Mouse (Mus musculus): ENCODE data around the gene Tmem218. TPM values are rescaled to one million over a fixed set of nuclear protein-coding genes. Genes with fewer than 3 reads are reported as not detected.

The Tmem218 gene
- polyA plus RNA-seq, 1 experiment, result 2.1 TPM

DNA sequence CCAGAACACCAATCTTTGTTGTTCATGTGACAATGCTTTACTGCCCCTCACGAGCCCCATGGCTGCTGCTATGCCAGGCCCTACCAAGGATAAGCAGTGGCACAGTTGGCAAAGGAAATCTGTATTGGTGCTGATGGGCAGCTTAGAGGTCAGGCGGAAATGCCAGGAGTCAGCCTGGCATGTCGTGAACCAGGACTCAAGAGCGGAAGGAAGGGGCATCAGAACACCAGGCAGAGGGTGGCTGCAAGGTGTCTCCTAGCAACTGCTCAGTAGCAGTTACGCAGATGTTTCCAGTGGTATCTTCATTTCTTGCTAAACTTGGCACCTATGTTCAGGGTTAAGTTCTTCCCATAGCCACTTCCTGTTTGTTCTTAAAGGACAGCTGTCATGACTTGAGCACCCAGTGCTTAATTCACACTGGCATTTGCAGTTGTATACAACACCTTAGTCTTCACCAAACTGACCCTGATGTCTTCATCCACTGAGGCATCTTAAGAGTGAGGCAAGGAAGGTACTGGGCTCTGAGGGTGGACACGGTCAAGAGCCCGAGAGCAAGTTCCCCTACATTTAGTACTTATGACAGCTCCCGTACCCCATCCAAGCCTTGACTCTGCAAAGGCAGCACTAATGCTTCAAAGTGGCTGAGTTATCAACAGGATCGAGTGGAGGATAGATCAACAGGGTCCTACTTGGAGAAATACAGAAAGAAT lies 22.6 kb downstream of the Tmem218 start:
- no peak for DNase-seq (ENCODE audit: low read depth, low spot score)
- 85% methylated on average over 9 of the region's 9 CpGs for WGBS

DNA sequence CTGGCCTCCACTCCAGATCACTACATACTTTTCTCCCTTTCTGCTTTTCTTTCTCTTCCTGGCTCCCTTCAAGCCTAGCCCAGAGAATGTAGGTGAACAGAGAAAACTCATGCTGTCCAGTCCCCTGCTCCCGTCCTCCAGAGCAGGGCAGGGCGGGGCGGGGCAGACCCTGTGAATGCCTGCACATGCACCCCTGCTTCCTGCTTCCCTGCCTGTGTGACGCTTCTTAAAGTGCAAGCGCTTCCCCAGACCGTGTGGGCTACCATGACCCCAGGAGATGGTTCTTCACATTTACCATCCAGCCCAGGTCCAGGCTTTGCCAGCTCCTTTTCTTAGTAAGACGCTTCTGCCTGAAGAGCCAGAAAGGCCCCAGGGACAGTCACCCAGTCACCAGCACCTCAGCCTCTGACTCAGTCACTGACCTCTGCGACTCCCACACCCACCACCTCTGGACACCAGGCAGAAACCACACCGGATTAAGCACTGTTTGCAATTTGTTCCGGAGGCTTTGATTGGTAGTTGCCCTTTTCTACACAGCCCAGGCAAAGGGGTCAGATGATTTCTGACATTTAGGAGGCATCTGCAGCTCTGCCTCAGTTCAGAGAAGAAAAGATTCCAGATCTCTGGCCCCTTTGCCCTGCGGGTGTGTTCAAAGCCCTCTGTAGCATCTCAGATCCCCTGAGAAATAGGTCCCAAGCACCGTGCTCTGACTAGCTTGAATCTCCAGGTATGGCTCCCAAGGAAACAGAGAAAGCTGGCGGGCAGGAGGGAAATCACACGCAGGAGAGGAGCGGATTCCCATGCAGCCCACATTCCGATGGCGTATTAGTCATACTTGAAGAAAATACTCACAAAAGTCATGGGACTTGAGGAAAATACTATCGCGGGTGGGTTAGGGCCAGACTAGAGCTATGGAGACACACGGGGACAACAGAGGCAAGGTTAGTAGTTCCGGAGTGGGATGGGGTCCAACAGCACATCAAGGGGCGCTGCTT lies 24.5 kb downstream of the Tmem218 start:
- DNase-seq (ENCODE audit: low read depth, low spot score), result no peak
- WGBS, result 72% methylated on average over 22 of the region's 22 CpGs

DNA sequence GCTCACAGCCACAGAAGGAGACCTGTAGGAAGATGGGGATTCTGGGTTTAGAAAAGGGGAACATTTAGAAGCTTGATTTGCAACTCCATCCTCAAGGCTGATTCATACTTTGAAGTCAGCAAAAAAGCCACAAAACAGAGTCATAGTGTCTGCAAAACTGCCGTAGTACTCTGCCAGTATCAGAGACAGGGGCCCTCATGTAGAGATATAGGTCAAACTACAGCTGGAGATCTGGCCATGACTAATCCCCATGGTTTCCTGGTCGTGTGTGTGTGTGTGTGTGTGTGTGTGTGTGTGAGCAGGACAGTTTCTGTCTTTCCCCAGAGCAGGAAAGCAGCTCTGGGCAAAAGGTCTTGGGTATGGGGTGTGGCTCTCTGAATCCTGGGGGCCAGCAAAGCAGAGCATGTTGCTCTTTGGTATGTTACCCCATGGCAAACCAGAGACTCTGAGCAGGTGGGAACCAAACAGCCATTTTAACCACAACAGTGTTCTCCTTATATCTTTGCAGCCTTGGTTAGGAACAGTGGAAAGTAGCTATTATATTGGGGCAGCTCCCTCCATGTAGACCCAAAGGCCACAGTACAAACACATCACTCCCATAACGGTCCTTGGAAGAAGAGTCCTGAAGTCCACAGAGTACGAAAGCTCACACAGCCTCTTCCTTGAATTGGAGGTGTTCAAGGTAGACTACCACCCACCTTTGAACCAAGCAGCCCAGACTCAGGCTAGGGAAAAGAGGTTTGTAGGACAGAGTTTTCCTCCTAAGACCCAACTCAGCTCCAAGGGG lies 28.1 kb downstream of the Tmem218 start:
- DNase-seq (ENCODE audit: low read depth, low spot score), result no peak
- WGBS, result 42% methylated on average over 4 of the region's 4 CpGs

DNA sequence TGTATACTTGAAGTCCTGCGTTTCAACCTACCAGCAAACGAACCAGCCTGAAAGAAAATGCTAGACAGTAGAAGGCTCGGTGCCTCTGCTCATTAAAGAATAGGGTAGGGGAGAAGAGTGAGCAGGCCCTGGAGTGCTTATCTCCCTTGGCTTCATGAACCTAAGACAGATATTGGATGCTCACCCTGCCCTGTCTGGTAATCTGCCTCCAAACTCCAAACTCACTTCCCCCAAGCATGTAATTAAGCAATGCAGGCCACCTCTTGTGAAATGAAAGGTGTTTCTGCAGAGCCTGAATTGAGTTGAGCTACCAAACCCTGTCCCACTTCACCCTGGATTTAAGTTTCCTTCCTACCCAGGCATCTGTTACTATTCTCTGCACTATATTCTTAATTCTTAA lies 34.7 kb downstream of the Tmem218 start:
- 90% methylated on average over 3 of the region's 3 CpGs for WGBS
- DNase-seq (ENCODE audit: low read depth, low spot score), result no peak

DNA sequence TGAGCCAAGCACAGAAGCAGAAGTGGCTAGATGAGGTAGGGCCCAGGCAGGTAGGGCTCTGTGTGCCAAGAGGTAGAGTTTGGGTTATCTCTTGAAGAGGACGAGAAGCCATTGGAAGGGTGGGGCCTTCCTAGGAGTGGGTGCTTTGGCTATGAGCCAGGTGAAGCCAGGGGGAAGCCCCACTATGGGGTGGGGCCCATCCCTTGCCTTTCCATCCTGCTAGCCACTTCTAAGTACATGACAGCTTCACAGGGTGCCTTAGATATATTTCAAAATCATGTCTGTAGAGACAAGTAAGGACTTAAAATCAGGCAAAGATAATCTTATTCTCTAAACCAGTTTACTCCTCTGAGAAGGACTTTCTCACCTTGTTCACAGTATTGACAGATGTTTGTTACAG lies 36.6 kb downstream of the Tmem218 start:
- no peak for DNase-seq (ENCODE audit: low read depth, low spot score)
- 12% methylated on average over 1 of the region's 1 CpGs for WGBS

DNA sequence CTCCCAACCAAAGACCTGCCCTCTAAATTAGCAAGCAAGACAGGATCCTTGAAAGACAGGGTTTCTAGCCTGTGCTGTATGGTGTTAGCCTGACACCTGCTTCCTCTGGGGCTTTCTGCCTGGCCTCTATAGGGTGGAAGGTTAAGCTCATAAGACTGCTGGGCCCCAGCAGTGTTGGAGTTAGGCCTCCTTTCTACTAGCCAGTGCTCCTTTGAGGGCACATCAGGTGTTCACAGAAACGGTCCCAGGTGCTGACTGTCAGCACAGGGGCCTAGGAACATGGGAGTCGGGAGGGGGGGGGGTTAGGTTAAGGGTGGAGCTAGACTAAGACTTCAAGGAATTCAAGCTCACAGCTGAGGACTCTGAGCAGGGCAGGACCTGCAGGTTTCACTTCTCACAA lies 37.4 kb downstream of the Tmem218 start:
- no peak for DNase-seq (ENCODE audit: low read depth, low spot score)
- WGBS, result 49% methylated on average over 2 of the region's 2 CpGs

DNA sequence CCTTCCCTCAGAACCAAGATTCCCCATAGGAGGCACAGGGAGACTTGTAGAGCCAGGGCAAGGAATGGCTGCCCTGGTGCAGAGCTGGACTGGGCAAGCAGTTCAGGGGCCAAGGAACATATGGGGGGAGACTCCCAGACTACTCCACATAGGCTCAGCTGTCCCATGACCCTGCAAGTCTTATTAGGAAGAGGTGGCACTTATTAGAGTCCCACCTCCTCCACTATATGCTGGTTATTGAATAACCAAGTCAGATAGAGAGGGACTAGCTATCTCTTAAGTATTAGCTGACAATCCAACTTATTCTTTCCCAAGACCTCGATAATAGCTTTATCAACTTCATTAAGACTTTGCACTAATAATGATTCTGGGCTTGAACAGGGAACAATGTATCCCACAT lies 37.8 kb downstream of the Tmem218 start:
- DNase-seq (ENCODE audit: low read depth, low spot score), result no peak
- 91% methylated on average over 1 of the region's 1 CpGs for WGBS

DNA sequence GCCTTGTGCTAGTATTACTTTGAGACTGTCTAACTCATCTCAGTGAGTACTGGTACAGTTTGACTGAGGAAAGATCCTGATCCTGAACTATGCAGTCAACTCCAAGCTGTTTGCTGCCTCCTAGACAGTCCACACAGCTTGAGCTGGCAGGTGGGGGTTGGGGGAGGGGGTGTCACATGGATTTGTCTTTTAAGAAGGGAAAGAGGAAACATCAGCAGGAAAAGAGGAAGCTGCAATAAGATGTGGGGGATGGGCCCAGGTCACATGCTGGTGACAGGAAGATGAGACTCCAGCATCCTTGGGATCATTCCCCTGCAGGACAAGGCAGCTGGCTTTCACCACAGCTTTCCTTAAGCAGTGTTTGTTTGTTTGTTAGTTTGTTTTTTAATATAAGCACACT lies 39.4 kb downstream of the Tmem218 start:
- DNase-seq (ENCODE audit: low read depth, low spot score), result no peak

DNA sequence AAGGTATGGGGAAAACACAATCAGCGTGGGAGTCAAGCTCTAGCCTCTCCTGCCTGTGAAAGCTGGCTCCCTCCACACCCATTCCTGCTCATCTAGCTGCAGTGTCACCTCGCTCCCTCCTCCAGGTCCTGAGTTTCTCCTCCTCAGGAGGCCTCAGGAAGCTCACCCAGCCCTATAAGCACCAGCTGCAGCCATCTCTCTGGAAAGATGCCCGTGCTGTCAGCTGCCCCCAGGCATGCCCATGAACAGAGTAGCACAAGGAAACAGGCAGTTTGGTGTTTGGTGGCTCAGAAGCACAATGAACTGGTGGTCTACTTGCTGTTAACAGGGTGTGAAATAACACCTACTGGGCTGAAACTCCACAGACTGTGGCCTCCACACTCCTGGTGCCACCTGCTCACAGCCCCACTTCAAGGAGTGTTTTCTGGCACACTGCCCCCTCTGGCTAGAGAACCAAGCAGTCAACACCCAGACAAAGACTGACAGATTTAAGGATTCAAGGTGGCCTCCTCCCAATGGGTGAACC lies 40.4 kb downstream of the Tmem218 start:
- 53% methylated on average over 3 of the region's 3 CpGs for WGBS
- no peak for DNase-seq (ENCODE audit: low read depth, low spot score)

DNA sequence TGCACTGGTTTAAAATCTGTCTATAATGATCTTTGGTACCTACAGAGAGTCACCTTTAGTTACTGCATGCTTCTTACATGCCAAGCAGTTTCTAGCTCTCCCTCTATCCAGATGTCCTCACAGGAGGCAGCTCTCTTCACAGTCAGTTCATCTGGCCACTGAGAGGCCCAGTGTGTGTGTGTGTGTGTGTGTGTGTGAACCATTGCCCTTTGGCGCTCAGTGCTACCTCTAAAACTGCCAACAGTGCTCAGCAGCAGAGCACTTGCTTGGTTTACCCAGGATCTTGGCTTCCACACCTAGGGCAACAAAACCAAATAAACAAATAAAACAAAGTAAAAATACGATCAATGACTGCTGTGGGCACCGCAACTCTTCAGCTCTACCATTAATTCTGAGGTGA lies 42.0 kb downstream of the Tmem218 start:
- DNase-seq (ENCODE audit: low read depth, low spot score), result no peak
- 75% methylated on average over 3 of the region's 3 CpGs for WGBS

DNA sequence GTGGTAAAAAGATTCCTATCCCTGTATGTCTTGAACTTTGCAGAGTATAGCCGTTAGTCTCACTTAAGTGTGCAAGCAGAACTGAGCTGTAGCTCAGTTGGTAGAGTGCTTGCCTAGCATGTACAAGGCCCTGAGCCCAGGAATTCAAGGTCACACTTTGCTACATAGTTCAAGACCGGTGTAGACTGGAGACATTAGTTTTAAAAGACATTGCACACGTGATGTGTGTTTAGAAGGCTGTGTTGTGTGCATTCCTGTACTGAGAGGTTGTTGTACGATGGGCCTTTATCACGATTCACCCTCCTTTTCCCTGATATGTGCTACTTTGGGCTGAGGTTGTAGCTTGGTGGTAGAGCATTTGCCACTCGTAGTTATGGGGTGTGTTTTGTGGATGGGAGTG lies 42.6 kb downstream of the Tmem218 start:
- 74% methylated on average over 6 of the region's 6 CpGs for WGBS
- DNase-seq (ENCODE audit: low read depth, low spot score), result no peak

DNA sequence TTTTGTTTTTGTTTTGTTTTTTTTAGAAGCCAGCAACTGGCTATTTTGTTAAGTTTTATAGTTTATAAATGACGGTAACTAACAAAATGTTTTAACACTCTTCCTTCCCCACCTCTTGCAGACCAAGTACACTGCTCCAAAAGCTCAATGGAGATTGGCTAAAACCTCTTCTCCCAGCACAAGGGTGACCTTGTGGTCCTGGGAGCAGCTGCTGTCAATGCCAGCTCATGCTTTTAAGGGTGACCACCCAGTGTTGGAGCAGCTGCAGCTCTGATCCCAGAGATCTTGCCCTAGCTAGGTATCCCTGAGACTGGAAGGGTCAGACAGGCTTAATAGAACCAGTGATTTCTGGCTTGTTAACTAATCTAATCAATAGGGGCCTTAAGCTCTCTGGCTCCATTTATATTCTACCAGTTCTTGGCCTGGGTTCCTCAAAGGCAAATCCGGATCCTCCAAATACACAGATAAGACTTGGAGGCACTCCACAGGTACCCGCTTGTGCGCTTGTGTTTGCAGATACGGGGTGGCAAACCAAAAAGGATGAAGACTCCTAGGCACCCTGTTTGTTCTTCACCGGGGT lies 46.6 kb downstream of the Tmem218 start:
- no peak for DNase-seq (ENCODE audit: low read depth, low spot score)
- WGBS, result 27% methylated on average over 6 of the region's 6 CpGs

DNA sequence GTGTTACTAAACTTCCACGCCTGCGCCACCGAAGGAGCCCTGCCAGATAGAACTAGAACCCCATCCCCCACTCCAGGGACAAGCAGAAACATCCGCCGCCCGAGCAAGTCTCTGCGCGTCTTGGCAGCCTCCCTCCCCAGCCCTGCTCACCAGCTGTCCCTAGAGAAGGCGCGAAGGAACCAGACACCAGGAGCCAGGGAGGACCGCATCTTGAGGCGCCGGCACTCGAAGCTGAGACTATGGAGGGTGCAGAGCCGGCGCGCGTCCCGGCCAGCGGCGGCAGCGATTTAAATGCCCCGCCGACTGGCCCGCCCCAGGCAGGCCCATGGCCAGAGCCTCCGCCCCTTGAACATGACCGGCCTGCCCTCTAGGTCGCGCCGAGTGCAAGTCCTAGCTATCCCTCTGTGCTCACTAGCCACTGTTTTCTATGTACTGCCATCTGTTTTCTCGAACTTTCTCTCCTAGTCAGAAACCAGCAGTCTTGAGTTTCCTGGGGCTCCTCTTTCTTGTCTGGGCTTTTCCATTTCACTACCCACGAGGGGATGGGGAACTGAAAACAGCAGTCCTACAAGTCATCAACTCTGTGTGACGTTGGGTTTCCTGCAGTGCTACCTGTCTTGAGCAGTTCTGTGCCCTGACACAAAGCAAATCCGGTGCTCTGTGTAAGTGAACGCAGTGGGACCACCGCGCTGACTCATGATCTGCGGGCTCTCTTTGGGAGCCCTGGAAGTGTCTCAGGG lies 47.3 kb downstream of the Tmem218 start, which contains the start of gene Slc37a2:
Slc37a2 (minus strand) TSS at position 590 of the 740 bp plus-strand sequence.
- WGBS, result 2% methylated on average over 38 of the region's 38 CpGs
- DNase-seq (ENCODE audit: low read depth, low spot score), result no peak

DNA sequence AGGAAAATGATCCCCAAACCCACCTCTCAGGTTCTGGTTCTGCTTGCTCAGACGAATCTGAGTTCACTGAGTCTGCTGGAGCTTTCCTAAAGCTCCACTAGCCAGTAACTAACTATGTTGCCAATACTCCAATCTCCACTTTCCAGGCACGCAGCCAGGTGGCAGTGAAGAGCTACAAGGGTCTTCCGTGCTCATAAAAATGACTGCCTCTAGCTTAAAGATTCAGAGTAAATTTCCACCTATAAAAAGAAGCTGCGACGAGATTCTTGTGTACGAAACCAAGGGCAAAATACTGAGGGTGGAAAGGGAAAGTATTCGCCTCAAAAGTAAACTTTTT lies 47.8 kb downstream of the Tmem218 start:
- DNase-seq (ENCODE audit: low read depth, low spot score), result peak; percentile 52
- 4% methylated on average over 7 of the region's 7 CpGs for WGBS

DNA sequence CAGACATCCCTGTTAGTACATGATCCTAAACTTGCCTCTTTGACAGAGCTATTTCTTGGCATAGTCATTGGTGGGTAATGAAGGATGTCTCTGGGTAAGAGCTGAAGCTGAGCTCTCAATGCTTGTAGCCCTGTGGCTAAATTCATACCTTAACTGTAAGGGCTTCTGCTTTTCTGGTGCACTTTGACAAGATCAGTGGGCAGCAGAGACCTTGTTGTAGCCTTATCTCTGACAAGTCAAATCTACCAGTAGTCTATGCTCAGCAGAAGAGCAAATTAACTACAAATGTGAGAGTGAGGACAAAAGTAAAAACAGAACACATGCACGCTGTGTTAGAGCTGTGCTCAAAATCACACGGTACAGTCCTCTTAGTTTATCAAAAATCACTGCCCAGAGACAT lies 58.6 kb downstream of the Tmem218 start:
- DNase-seq (ENCODE audit: low read depth, low spot score), result no peak
- 85% methylated on average over 2 of the region's 2 CpGs for WGBS

All from large intestine, adult 2 months (tissue).